Mouse (Mus musculus) olfactory bulb, adult 2 months (tissue): ENCODE results near the gene Sh3rf3.

Experiments
- CTCF ChIP-seq: fragments of 200-500 bp; IDR thresholded peaks from 2 replicates; pipeline ENCODE4 v1.5.1; 2012; ENCODE audit warnings: low read depth, mild to moderate bottlenecking, low read length, moderate library complexity; ENCODE audit not compliant: insufficient read depth
- POLR2A ChIP-seq: fragments of 200-500 bp; IDR thresholded peaks from 2 replicates; pipeline ENCODE4 v1.6.1; 2012; ENCODE audit warnings: mild to moderate bottlenecking, low read depth, low read length, moderate library complexity; ENCODE audit not compliant: insufficient read depth

- no peak for TF ChIP-seq CTCF
- no peak for TF ChIP-seq POLR2A
Measured at GRCm38 (mm10) chr10:59166104-59166944, 353.2 kb downstream of the Sh3rf3 start.
